Mouse (Mus musculus): ENCODE results near the gene Utp6.
A peak's percentile ranks its signal among the peaks of the same experiment; 100 is the strongest.
"Not testable (repeated sequence)": the region's sequence is repeated elsewhere in the genome, so short reads cannot be mapped to it uniquely, and the experiment has no call there.

Gene Utp6

DNA sequence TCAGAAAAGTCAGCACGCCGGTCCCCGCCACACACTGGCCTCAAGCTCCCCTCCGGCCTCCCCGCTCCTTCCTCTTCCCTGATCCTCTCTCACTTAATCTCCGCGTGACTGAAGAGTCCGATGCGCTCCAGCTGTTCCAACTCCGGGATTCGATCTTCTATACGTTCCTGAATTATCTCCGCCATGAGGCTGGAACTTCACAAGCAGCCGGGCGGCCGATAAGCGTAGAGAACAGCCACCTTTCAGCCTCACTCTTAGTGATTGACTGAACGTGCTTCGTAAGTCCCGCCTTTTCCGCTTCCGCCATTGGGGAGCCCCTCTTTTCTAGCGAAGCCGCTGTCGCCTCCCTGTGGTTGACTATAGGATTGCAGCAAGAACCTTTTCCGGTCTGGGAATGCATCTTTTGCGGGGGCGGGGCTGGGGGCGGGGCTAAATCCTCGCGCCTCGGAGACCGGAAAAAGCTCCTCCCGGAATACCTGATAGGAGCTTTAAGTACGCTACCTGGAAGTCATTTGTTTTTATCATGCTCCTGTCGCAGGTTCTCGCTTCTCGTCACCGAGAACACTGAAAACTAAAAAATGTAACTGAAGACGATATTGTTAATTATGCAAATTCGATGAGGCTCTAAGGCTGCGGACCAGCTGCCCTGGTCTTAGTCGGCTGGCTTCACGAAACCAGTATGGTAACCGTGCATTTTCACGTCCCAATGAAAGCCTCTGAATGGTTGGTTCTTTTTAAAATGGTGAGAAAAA is at the start of gene Utp6:
Gene Utp6 (minus strand): TSS at position 266 of the 752 bp plus-strand sequence.
- DNase-seq (ENCODE audit: low read depth, low spot score), result peak; percentile 98

- no peak for DNase-seq (ENCODE audit: low read depth, low spot score)
Measured at GRCm38 (mm10) chr11:79994271-79994988, 32.2 kb upstream of the Utp6 start.

GRCm38 (mm10) chr11:79993356-79994270 is 31.4 kb upstream of the Utp6 start:
- DNase-seq (ENCODE audit: low read depth, low spot score), result no peak

GRCm38 (mm10) chr11:79992592-79993355 is 30.6 kb upstream of the Utp6 start, which contains the start of gene Suz12:
TSS of gene Suz12 (plus strand) at chr11:79993106.
- DNase-seq (ENCODE audit: low read depth, low spot score), result peak; percentile 99

- no peak for DNase-seq (ENCODE audit: low read depth, low spot score)
Measured at GRCm38 (mm10) chr11:79992035-79992591, 29.9 kb upstream of the Utp6 start.

DNA sequence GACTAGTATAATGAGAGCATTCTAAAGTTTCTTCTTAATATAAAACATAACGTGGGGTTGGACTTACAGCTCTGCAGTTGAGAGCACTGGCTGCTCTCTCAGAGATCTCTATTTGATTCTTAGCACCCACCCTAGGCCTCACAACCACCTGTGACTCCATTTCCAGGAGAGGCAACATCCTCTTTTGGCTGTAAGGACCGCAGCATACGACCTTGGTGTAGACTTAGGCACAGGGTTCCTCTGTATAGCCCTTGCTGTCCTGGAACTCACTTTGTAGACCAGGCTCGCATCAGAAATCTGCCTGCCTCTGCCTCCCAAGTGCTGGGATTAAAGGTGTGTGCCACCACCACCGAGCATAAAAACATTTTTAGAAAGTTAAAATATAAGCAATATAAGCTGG is 29.4 kb upstream of the Utp6 start:
- no peak for DNase-seq (ENCODE audit: low read depth, low spot score)

- DNase-seq (ENCODE audit: low read depth, low spot score), result no peak
Measured at GRCm38 (mm10) chr11:79990120-79990519, 27.9 kb upstream of the Utp6 start.

- DNase-seq (ENCODE audit: low read depth, low spot score), result no peak
Measured at GRCm38 (mm10) chr11:79987896-79988295, 25.7 kb upstream of the Utp6 start.

DNA sequence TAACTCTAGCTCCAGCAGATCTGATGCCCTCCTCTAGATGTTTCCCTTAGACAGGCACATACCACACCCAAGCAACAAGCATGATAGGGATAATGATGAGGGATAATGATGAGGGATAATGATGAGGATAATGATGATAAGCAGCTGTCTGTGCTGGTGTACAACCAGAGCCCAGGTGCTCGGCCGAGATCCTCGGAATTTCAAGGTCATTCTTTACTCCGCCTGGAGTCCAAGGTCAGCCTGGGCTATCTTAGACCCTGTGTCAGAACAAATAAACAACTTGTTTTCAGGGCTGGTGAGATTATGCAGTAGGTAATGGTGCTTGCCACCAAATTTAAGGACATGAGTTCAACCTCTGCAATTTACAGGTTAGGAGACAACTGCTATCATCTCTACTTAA is 24.7 kb upstream of the Utp6 start:
- DNase-seq (ENCODE audit: low read depth, low spot score), result no peak

DNA sequence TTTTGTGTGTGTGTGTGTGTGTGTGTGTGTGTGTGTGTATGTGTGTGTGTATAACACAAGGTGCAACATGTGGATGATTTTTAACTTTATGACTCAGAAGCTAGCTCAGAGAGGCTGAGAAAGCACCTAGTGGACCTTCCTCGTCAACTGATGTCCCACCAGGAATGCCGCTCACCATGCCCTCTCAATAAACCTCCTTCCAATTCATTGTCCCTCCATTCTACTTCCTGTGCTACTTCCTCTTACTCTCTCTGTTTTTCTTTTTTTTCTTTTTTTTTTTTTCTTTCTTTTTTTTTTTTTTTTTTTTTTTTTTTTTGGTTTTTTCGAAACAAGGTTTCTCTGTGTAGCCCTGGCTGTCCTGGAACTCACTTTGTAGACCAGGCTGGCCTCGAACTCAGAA is 15.6 kb upstream of the Utp6 start:
- not testable (repeated sequence) for DNase-seq (ENCODE audit: low read depth, low spot score)

GRCm38 (mm10) chr11:79977061-79977460 is 14.9 kb upstream of the Utp6 start:
- not testable (repeated sequence) for DNase-seq (ENCODE audit: low read depth, low spot score)

GRCm38 (mm10) chr11:79976645-79977044 is 14.5 kb upstream of the Utp6 start:
- DNase-seq (ENCODE audit: low read depth, low spot score), result not testable (repeated sequence)

DNA sequence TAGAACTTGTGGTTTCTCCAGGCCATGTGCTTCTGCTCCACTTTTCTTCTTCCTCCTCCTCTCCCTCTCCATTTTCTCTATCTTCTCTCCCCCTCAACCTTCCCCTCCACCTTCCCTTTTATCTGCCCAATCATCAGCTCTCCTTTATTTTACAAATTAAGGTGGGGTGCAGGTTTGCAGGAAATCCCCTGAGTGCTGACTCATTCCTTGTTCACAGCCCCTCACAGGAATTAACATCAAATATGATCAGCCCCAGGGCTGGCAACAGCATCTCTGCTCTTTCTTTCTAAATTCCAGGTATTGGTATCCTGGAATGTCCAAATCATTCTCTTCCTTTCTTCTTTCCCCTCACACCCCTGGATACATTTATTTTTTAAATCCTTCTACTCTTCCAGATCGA is 14.0 kb upstream of the Utp6 start:
- DNase-seq (ENCODE audit: low read depth, low spot score), result no peak

DNA sequence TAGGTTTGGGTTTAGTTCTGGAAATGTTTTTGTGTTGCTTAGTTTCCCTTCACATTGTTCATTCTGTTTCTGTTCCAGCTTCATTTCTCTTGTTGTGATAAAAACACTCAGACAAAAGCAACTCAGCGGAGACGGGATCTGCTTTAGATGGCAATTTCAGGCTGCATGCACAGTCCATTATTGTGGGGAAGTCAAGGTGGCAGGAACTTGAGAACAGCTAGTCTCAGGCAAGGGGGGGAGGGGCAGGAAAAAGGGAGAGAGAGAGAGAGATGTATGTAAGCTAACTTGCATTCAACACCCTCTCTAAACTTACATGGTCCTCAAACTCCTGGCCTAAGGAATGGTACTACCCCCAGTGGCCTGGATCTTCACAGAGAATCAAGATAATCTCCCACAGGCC is 13.2 kb upstream of the Utp6 start:
- no peak for DNase-seq (ENCODE audit: low read depth, low spot score)

- DNase-seq (ENCODE audit: low read depth, low spot score), result no peak
Measured at GRCm38 (mm10) chr11:79973626-79974476, 11.7 kb upstream of the Utp6 start.

- DNase-seq (ENCODE audit: low read depth, low spot score), result no peak
Measured at GRCm38 (mm10) chr11:79973133-79973532, 10.9 kb upstream of the Utp6 start.

GRCm38 (mm10) chr11:79967752-79968151 is 5.6 kb upstream of the Utp6 start:
- DNase-seq (ENCODE audit: low read depth, low spot score), result no peak

DNA sequence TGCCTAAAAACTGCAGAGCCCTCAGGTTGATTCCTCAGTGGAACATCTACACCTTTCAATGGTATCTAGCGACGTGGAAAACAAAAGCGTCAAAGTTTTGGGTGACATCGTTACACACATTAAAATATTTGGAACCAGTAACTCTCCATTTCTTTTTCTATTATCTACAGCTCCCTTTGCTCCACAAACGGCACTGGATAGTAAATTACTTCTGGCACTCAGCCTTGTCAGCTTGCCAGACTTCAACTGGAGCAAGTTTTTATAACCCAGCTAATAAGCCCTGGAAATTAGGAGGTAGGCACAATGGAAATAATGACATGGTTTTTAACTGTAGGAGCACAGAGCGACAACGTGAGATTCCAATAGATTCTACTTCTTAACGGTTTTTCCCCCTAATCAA is 3.7 kb upstream of the Utp6 start:
- no peak for DNase-seq (ENCODE audit: low read depth, low spot score)

GRCm38 (mm10) chr11:79963212-79963974 is 1.2 kb upstream of the Utp6 start:
- no peak for DNase-seq (ENCODE audit: low read depth, low spot score)

Data from WW6 (cell line).